Mouse (Mus musculus) megakaryocyte, embryonic 14.5 days (primary cell): Measurements from ENCODE around the gene Gm17026. TPM values are rescaled to one million over a fixed set of nuclear protein-coding genes. Genes with fewer than 3 reads are reported as not detected.
"Not testable (repeated sequence)": the region's sequence is repeated elsewhere in the genome, so short reads cannot be mapped to it uniquely, and the experiment has no call there.

Source experiments
- H3K27me3 ChIP-seq: replicated peaks from 2 replicates; pipeline ENCODE3; 2012; ENCODE audit warnings: inconsistent platforms
- H3K36me3 ChIP-seq: replicated peaks from 2 replicates; pipeline ENCODE3; 2012; ENCODE audit warnings: low read length, inconsistent platforms, mixed read lengths
- H3K4me1 ChIP-seq: 2 replicates; pipeline ENCODE4 v1.6.1; 2012; ENCODE audit warnings: inconsistent platforms
- H3K4me3 ChIP-seq: replicated peaks from 2 replicates; pipeline ENCODE3; 2012; ENCODE audit warnings: moderate library complexity, mild to moderate bottlenecking, inconsistent platforms
- H3K9me3 ChIP-seq: 2 replicates; pipeline ENCODE4 v1.6.1; 2012; ENCODE audit warnings: inconsistent platforms
- polyA plus RNA-seq: library from polyadenylated mRNA; stranded (reverse); fragments of >175 nt; gene quantifications from 2 replicates; pipeline ENCODE4 v1.2.3, GENCODE M21; 2012; ENCODE audit warnings: low replicate concordance; ENCODE audit not compliant: insufficient read depth

Gene Gm17026
- not detected in 2 replicates for polyA plus RNA-seq

DNA sequence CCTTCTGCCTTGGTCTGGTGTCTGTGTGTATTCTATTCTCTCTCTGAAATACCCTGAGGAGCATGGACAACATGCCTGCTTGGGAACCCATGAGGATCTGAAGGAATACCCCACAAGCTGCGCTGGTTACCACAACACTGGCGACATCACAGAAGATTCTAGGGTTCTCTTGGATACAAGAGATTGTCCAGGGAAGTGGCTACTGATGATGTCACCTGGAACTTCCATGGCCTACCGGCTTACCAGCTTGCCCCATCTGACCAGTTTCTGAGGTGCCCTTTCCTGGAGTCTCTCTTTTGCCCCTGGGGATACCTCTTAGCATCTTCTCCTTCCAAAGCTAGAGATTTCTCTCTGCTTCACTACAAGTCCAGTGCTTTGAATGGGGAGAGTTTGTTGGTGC is at the start of gene Gm17026:
Gene Gm17026, minus strand, starts transcription at position 101 of the 400 bp plus-strand sequence.
- not testable (repeated sequence) for H3K9me3 ChIP-seq, H3K36me3 ChIP-seq, H3K4me1 ChIP-seq, H3K27me3 ChIP-seq, H3K4me3 ChIP-seq

DNA sequence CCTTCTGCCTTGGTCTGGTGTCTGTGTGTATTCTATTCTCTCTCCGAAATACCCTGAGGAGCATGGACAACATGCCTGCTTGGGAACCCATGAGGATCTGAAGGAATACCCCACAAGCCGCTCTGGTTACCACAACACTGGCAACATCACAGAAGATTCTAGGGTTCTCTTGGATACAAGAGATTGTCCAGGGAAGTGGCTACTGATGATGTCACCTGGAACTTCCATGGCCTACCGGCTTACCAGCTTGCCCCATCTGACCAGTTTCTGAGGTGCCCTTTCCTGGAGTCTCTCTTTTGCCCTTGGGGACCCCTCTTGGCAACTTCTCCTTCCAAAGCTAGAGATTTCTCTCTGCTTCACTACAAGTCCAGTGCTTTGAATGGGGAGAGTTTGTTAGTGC is 37.4 kb upstream of the Gm17026 start, which contains the start of gene Gm9611:
Gene Gm9611, minus strand, starts transcription at position 101 of the 400 bp plus-strand sequence.
- H3K9me3 ChIP-seq, H3K4me3 ChIP-seq, H3K4me1 ChIP-seq, H3K27me3 ChIP-seq, H3K36me3 ChIP-seq: not testable (repeated sequence)

DNA sequence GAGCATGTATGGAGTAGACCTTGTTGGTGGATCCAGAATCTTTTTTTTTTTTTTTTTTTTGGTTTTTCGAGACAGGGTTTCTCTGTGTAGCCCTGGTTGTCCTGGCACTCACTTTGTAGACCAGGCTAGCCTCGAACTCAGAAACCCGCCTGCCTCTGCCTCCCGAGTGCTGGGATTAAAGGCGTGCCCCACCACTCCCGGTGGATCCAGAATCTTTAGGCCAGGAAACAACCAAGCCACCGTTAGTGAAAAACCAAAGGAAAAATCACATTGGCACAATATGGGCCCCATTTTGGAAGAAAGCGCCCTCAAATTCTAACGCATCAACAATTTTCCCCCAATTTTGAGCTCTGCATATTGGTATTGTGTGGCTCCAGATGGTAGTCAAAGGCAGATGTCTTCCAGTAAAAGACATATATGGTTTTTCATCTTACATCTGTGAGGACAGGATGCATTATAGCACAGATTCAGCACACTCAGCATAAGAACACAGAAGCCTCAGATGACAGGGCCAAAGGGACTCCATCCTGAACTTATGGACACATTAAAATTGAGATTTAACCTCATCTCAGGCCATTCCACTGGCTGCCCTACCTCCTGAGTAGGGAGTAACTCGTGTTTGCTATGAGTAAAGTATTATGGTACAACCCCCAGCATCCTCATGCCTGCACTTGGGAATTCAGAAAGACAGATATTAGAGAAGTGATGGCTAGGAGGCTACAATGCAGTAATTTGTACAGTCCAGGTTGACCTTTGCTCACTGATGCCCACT is 42.9 kb downstream of the Gm17026 start:
- not testable (repeated sequence) for H3K9me3 ChIP-seq, H3K4me3 ChIP-seq, H3K36me3 ChIP-seq, H3K27me3 ChIP-seq, H3K4me1 ChIP-seq

Other genes with a start within 250 kb of the Gm17026 start
- not detected in 2 replicates for gene Gm7951, start 142.7 kb downstream of the Gm17026 start, polyA plus RNA-seq
- not detected in 2 replicates for gene Gm17027, start 97.4 kb downstream of the Gm17026 start, polyA plus RNA-seq
- gene Gm3573, start 69.3 kb downstream of the Gm17026 start, polyA plus RNA-seq = not detected in 2 replicates
- gene Gm9611, start 37.3 kb upstream of the Gm17026 start, polyA plus RNA-seq = not detected in 2 replicates
- gene Gm7995, start 50.2 kb upstream of the Gm17026 start, polyA plus RNA-seq = not detected in 2 replicates
- not detected in 2 replicates for gene Gm8005, start 179.6 kb upstream of the Gm17026 start, polyA plus RNA-seq
- gene Gm8011, start 203.8 kb upstream of the Gm17026 start, polyA plus RNA-seq = not detected in 2 replicates
- gene Gm8020, start 242.3 kb upstream of the Gm17026 start, polyA plus RNA-seq = not detected in 2 replicates